Mouse (Mus musculus): ENCODE measurements around the gene Pam.

DNA sequence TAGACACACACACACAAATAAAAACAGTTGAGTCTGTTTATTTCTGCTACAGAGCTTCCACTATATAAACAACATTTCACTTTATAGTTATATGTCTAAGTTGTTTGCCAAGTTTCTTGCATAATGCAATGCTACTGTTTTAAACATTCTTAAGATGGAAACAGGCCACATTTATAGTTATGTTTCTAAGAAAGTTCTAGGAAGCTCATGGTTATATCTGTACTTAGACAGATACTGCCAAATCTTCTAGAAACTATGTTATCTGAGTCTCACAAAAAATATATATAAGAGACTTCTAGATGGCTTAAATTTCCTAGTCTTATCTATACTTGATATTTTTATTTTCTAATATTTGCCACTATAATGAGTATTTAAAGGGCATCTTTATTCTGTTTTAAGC, 342.2 kb downstream of the Pam start:
- TF ChIP-seq CTCF (IDR thresholded peaks at IDR 0.05; ENCODE audit: borderline replicate concordance, insufficient read depth, low read depth, low read length) (no peak), POLR2A (IDR thresholded peaks at IDR 0.05; ENCODE audit: borderline replicate concordance, insufficient read depth, low read length) (no peak)

Data from cerebellum, adult 2 months (tissue).